Mouse (Mus musculus) left cerebral cortex, postnatal 4 days (tissue): ENCODE results near the gene Rnf121. TPM values are rescaled to one million over a fixed set of nuclear protein-coding genes. Genes with fewer than 3 reads are reported as not detected.

Experiments
- DNase-seq: peaks from one replicate; pipeline ENCODE4 v3.0.0-alpha.2; 2022
- intact Hi-C: fragments of 180-260 bp; cut with DNase I; formaldehyde crosslinking; loops from one replicate; pipeline ENCODE4 v1.15.1; 2025
- total RNA-seq, 2 experiments: library from RNA; stranded (reverse); gene quantifications; 2 replicates each; pipeline ENCODE4 v1.2.3; 2021

Rnf121 gene
- 10 to 100 TPM; 47.0 to 51.9 TPM for total RNA-seq

DNA sequence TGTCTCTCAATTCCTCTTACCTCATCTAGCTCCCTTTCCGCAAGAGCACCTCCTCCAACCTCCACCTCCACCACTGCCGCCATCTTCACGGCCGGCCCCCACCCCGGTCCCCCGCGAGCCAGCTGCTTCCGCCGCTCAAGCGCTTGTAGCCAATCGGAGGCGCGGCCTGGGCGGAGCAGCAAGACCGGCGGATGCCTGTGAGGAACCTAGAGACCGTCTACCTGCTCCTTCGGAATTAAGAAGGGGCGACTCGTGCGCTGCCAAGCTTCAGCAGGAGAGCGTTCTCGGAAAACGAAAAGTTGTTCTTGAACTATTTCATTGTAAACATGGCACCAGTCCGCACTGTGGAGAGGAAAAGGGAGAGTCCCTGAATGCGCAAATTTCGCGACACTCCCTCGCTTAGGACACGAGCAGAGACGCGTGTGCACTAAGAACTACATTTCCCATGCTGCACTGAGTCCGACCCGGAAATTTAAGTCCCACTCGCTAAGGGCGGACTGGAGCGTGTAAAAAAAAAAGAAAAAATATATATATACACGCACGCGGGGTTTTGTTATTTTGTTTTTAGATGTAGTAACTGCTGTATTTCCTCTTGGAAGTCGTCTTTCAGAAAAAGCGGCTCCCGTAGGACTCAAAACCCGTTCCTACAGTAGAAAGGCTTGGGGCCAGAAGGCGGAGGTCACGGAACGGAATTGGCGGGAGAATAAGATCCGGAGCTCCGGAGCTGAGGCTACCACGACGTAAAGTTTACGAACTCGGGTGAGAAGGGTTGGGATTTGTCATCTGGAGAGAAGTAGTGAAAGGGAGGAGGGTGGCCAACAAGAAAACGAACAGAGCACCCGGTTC is at the start of gene Rnf121, which contains the start of the genes Xndc1 and Xntrpc:
Gene Rnf121 (minus strand): TSS at position 424 of the 846 bp plus-strand sequence.
Gene Xndc1 (plus strand): TSS at position 466 of the 846 bp plus-strand sequence.
Gene Xntrpc (plus strand): TSS at position 668 of the 846 bp plus-strand sequence.
- intact Hi-C loops, result no loop called here

DNA sequence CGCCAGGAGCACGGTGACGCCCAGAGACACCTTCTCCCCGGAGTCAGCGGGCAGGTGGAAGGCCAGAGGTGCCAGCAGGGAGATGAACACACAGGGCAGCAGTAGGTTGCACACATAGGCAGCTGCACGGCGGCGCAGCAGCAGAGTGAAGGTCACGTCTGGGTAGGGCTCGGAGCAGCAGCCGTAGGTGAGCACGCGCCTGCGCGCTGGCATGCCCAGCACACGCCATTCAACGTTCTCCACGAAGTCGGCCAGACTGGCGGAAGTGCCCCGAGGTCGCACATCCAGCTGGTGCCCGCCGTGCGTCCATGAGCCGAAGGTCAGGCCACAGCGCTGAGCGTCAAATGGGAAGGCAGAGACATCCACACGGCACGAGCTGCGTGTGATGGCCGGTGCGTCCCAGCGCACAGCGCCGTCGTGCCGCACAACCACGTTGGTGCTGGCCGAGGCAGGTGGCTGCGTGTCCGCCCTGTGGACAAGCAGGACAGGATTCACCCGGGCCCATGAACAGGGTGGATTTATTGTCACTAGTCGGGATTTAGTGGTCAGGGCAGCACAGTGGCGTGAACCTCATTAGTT is 48.0 kb upstream of the Rnf121 start:
- intact Hi-C loops, result no loop called here
- DNase-seq, result no peak

More for the DNA sequence above, at the start of gene Rnf121, which contains the start of the genes Xndc1 and Xntrpc:
- DNase-seq, result peak; percentile 93

GRCm38 (mm10) chr7:102109746-102110145 is 44.5 kb upstream of the Rnf121 start:
- intact Hi-C loops, result no loop called here
- DNase-seq, result no peak

DNA sequence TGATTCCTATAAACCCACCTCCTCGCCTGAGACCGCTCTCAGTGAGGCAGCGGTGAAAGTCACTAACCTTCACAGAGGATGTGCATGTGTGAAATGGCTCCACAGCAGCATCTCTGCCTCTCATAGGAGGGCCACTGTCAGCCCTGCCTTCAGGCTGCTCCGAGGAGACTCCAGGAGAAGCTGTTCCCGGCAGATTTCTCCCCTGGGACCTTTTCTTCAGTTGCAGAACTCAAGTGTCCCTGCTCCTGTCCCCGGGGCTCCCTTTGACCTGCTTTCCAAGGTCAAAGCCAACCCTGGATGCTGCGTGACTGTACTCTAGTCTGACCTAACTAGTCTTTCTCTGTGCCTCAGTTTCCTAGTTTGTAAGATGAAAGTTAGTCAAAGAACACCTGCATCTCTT is 43.9 kb upstream of the Rnf121 start, which contains the start of gene Art5:
Gene Art5 (minus strand): TSS at position 319 of the 400 bp plus-strand sequence.
- DNase-seq, result no peak
- intact Hi-C loops, result no loop called here

DNA sequence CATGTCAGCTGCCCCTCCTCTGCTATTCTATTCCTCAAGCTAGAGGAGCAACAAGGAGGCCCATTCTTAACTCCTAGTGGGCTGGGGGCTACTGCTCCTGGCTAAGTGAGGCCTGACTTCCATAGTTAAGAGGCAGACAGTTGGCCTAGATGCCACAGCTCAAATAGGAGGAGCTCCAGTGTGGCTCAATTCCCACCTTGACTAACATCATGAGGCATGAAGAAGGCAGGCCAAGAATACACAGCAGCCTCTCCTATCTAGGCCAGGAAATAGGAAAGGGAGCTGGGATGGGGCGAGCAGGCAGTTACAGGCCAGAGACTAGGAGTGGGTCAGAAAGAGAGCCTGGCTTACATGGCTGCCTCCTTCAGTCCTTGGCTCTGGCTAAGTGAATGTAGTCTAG is 42.9 kb upstream of the Rnf121 start:
- intact Hi-C loops, result no loop called here
- no peak for DNase-seq

DNA sequence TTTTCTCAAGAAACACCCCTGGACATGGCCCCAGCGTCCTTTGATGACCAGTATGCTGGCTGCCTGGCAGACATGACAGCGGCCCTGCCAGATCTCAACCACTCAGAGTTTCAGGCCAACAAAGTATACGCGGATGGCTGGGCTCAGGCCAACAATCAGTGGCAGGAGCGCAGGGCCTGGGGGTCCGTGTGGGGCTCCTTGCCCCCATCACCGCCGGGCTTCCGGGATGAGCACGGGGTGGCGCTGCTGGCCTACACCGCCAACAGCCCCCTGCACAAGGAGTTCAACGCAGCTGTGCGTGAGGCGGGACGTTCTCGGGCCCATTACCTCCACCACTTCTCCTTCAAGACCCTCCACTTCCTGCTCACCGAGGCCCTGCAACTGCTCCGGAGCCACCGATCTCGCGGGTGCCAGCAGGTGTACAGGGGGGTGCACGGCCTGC is 41.5 kb upstream of the Rnf121 start:
- intact Hi-C loops, result no loop called here
- DNase-seq, result peak; percentile 50

GRCm38 (mm10) chr7:102104126-102104525 is 38.9 kb upstream of the Rnf121 start:
- intact Hi-C loops, result no loop called here
- no peak for DNase-seq

- intact Hi-C loops, result no loop called here
- no peak for DNase-seq
These were observed 38.3 kb upstream of the Rnf121 start for GRCm38 (mm10) chr7:102103555-102103954.

DNA sequence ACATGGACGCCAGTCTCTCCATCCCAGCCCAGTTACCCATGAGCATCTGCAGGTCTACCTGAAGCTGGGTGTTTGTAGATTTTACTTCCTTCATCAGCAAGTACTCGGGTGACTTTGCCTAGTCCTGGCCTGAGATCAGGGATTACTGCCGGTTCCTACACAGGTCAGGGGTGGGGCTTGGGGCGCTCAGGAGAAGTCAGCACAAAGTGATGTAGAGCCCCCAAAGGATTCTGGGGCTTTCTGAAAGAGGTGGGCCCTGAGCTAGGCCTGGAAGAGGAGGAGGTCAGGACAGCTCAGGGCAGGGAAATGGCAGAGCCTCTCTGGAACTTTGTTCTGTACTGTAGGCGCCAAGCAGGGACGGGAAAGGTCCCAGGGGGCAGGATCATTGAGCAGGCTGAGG is 37.4 kb upstream of the Rnf121 start:
- no peak for DNase-seq
- intact Hi-C loops, result no loop called here

GRCm38 (mm10) chr7:102102241-102102640 is 37.0 kb upstream of the Rnf121 start:
- intact Hi-C loops, result no loop called here
- DNase-seq, result no peak

GRCm38 (mm10) chr7:102101487-102101886 is 36.2 kb upstream of the Rnf121 start, which contains the start of gene Art1:
Art1 (plus strand) TSS chr7:102101743.
- no peak for DNase-seq
- intact Hi-C loops, result no loop called here

DNA sequence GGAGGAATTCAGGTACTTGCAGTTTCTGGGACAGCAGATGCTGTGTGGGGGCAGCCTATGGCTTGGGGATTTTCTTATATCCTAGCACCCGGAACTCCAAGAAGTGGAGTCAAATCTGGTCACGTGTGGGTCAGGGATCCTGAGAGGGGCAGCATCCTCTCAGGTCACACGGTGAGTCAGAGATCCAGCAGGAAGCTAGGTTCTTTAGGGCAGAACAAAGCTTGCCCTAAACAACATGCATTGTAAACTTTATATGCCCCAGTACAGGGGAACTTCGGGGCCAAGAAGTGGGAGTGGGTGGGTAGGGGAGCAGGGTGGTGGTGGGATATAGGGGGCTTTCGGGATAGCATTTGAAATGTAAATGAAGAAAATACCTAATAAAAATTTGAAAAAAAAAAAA is 35.6 kb upstream of the Rnf121 start:
- no peak for DNase-seq
- intact Hi-C loops, result no loop called here

DNA sequence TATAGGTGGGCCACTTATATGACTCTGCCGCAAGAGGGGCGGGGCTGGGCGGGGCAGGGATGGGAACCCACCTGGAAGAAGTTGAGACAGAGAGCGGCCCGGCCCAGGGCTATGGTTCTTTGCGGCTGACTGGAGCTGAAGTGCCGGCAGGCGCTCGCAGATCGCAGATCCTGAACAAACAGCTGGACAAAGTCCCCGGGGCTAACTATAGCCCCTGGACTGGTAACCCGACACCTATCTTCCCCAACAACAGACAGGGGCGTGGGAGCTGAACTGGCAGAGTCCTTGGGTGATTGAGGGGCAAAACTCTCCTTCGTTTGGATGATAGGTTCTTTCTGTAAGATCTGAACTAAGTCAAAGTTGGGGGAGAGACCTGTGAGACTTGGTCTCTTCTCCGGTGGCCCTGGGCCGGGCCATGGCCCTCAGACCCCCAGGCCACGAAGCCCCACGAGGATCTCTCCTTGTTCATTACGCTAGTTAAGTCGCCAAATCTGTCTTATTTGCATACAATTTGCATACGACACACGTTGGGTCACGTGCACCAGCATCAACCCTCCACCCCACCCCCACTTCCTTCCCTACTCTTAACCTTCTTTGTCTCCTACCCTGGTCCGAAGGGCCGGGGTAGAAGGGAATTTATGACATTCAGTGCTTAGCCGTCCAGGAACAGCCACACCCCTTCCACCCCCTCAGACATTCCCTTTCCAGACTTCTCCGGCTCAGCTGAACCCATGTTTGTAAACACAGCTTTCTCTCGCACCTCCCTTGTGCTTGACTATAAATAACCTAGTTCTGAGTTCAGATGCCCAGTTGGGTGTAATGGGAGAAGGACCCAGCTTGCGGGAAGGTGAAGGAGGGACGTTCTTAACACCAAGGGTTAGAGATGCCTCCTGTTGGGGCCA is 34.7 kb upstream of the Rnf121 start:
- DNase-seq, result no peak
- intact Hi-C loops, result no loop called here

DNA sequence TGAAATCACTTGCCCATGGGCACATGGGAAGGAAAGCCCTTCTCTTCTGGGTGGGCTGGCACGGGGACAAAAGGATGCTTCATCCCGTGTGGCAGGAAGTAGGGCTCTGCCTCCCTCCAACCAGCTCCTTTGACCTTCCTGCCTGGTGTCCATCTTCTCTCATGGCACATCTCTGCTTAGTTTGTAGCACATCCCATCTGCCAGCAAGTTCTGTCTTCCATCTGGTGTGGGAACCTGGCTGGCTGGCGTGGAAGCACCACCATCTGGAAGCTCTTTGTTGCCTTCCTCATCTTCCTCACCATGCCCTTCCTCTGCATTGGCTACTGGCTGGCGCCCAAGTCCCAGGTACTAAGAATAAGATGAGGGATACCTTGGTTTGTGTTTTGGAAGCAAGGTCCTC is 22.1 kb upstream of the Rnf121 start:
- intact Hi-C loops, result no loop called here
- DNase-seq, result no peak

DNA sequence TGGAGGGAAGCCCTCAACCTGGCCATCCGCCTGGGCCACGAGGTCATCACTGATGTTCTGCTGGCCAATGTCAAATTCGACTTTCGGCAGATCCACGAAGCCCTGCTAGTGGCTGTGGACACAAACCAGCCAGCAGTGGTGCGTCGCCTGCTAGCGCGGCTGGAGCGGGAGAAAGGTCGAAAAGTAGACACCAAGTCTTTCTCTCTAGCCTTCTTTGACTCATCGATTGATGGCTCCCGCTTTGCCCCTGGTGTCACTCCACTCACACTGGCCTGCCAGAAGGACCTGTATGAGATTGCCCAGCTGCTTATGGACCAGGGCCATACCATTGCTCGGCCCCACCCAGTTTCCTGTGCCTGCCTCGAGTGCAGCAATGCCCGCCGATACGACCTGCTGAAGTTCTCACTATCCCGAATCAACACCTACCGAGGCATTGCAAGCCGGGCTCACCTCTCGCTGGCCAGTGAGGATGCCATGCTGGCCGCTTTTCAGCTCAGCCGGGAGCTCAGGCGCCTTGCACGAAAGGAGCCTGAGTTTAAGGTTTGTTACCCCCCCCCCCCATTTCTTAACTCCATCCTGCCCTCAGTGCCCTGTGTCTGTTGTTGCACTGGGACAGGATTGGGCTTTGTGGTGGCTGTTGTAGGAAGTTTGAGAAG is 18.9 kb upstream of the Rnf121 start:
- intact Hi-C loops, result no loop called here
- DNase-seq, result no peak

DNA sequence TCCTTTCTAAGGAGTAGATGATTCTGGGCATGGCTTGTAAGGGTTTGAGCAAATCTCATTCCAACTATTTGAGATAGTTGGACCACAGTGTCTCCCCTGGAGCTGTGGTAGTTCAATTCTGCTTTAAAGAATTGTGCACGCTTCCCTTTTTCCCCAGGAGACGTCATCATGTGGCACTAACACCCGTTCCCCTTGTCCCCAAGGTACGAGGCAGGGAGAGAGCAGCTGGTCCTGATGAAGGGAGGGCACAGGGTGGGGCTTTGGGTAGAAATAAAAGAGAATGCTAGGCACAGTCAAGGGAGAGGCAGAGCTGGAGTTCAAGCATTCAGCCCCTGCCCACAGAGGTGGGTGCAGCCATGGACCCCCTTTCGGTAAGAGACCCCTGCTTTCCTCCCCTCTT is 17.5 kb upstream of the Rnf121 start, which contains the start of gene Trpc2:
Gene Trpc2 (plus strand): TSS at position 301 of the 400 bp plus-strand sequence.
- intact Hi-C loops, result no loop called here
- no peak for DNase-seq

DNA sequence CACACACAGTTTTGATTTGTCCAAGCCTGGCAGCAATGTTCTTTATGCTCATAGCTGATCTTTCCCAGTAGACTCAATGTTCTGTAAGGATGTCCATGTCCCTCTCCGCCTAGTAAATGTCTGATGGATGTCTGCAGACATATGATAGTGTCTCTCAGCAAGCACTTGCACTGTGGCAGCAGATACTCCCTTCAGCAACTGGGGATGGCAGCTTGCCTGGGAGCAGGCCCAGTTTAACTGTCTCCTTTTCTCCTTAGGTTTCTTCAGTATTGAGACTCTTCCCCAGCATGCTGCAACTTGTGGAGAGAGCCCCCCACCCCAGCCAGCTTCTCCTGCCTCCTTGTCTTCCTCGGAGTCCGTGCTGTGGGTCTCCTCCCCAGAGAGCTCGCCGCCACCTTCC is 16.5 kb upstream of the Rnf121 start:
- no peak for DNase-seq
- intact Hi-C loops, result no loop called here

DNA sequence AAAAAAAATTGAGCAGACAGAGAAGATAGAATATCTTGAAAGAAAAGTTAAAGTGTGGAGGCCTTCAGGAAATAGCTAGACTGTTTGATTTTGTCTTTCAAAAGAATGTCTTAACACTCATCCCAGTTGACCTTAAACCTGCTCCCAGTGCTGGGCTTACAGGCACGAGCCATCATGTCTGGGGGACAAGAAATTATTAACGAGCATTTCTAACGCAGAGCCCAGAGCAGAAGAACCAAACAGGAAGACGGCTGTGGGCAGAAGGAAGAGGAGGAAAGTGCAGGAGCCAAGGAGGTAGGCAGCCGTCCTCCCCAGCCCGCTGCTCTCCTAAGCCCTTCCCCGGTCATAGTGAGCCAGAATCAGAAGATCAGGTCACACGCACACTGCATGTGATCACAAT is 15.0 kb upstream of the Rnf121 start:
- intact Hi-C loops, result no loop called here
- no peak for DNase-seq

GRCm38 (mm10) chr7:102078517-102078916 is 13.2 kb upstream of the Rnf121 start:
- intact Hi-C loops, result loop anchor here (10.0 kb wide), 2 partner anchors 164 to 424 kb away; no protein-coding TSS in a partner anchor
- DNase-seq, result no peak

- intact Hi-C loops, result loop anchor here (10.0 kb wide), 2 partner anchors 162 to 422 kb away; no protein-coding TSS in a partner anchor
- DNase-seq, result no peak
These were observed 11.5 kb upstream of the Rnf121 start for GRCm38 (mm10) chr7:102076714-102077296.
